Mouse (Mus musculus): ENCODE results near the gene Hbp1.

Hbp1 gene

DNA sequence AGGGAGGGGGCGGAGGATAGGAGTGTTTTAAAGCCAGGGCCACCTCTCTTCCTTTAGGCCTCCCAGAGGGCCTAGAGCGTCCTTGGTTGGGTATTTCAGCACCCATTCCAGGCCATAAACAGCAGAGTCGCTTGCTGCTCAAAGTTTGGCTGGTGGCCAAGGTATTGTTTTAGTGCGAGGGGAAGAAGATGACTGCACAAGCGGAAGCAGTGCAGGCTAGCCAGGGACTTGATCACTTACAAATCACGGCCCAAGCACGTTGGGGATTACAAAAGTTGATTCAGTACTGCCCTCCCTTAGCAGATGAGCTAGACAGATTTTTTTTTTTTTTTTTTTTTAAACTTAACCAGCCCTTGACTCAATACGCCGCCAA is 310 bp upstream of the Hbp1 start:
- no peak for DNase-seq (ENCODE audit: low spot score)

DNA sequence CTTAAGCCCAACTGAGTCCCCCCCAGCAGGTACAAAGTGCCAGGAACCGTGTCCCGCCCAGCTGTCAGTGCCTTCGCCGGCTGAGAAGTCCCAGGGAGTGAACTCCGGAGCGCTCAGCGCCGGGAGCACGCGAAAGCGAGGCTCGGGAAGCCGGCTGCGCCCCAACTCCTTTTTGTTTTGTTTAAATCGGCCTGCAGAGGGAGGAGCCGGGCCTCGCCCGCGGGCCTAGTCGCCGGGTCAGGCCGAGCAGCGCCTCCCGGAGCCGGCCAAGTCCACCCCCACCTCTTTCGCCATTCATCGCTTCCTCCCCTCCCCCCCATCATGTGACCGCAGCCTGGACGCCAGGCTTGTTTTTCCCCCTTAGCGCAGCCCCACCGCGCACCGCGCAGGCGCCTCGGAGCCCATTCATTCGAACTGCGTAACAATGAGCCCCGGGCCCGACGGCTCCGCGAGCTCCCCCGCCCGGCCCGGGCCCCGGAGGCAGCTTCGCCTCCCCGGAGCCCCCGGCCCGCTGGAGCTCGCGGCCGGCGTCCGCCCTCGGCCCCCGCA is 1.1 kb downstream of the Hbp1 start:
- DNase-seq (ENCODE audit: low spot score): peak; percentile 71

DNA sequence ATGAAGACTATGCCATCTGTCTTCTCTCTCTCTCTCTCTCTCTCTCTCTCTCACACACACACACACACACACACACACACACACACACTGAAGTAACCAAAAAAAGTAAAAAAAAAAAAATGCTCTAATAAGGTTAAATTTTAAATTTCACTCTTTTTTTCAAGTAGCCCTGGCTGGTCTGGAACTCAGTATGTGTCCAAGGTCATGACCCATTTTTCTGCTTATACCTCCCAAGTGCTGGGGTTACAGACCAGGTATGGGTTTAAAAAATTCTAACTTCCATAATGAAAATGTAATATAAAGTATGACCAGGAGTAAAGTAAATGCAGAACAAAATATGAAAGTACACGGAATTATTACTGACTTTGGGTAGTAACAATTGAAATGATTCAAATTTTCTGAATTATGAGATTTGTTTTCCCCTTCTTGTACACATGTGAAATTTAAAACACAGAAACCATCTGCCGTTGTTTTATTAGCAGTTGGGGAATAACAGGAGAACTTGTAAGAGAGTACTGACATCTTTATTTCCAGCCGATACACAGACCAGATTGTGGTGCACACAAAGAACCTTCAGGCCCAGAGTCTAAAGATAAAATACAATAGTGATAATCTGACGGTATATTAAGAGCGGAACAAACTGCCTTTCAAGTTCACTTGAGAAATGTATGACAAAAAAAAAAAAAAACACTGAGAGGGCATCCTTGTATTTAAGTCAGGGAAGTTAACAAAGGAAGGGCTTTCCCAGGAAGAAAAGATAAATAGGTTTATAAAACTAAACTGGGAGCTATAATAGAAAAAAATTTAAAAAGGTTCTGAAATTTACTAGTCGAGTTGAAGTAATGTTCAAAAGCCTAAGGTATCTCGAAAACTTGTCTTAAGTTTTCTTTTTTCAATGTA is 2.0 kb downstream of the Hbp1 start:
- no peak for DNase-seq (ENCODE audit: low spot score)

DNA sequence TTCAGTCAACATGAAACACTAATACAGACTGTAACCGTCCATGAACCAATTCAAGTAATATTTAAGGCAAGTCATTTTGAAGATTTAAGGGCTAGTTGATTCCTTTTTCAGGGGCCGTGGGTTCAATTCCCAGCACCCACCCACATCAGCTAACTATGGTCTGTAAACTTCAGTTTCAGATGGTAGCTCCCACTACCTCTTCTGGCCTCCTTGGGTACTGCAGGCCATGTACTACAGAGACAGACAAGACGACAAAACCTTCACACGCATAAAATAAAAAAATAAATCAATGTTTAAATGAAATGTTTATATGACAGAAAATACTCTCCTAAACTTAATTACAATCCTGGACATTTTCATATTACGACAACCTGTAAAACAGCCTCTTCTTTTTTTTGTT is 2.9 kb downstream of the Hbp1 start:
- DNase-seq (ENCODE audit: low spot score): no peak

DNA sequence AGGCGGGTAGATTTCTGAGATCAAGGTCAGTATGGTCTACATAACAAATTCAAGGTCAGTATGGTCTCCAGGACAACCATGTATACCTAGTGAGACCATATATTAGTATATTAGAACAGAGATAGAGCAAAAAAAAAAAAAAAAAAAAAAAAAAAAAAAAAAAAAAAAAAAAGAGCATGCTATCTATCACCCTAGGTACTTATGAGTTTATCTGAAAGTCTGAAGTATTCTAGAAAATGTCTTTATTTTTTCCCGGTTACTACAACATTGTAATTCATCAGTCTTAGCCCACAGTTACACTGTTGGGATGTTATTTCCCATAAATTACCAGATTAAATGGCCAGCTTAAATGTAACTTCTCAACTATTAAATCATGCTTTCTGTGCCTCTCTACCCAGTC is 5.9 kb downstream of the Hbp1 start:
- no peak for DNase-seq (ENCODE audit: low spot score)

DNA sequence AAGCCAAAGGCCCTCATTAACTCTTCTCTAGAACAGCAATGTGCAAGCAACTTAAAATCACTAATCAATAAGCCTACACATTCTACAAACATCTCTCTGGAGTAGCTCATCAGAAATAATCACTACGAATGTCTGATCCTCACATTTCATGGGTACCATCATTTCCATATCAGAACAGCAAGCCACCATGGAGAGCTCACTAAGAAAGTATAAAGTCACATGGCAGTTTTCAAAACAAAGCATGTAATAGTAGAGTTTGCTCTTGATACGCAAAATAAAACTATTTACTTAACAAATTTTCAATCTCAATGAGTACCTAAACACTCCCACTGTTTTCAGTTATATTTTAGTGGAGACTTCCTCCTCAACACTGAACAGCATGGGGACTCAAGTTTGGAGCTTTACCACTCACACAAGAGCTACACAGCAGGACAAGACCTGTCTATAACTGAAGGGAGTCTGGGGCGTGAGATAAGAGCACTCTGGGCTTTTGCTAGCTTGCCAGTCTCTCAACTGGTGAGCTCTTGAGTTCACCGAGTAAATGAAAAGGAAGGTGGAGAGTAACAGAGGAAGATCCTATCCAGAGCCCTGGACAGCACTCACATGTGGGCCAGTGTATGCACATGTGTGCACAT is 7.2 kb downstream of the Hbp1 start:
- DNase-seq (ENCODE audit: low spot score): no peak

DNA sequence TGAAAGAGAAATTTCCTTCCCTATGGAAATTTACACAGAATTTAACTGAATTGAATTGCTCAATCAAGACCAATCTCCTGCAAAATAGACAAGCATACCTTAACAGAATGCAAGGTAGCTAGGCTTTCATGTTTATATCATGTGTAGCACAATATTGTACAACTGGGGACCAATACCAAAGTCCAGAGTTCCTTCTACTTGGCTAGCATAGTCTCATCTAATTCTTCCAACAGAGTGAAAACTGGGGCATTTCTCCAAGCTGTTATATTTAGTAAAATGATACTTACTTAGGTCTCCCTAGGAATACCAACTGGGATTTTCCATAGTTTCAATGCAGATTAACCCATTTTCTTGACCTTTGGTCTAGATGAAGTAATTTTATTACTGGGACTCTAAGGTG is 11.3 kb downstream of the Hbp1 start:
- no peak for DNase-seq (ENCODE audit: low spot score)

DNA sequence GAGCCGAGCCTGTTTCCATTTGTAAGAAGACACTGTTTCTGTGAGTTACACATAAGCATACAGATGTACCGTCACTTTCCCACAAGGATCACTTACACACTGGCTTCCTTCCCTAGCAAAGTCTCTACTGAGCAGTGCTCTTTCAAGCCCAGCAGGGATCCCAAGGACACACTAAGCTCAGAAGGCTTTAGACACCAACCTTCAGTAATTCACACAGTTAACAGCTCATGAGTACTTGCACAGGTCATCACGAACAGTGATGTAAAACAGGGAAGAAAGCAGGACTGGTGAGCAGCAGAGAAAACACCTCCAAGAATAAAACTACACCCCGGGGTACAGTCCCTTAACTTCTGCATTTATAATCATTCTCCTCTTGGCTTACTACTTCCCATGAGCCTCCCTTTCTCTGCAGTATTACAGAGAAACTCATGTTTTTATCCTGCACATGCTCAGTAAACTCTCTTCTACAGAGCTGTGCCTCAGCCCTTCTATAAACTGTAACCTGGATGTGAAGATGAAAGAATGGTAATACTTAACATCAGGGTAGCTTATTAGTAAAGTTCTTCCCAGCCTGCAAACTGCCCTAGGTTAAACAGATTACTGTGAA is 11.8 kb downstream of the Hbp1 start:
- no peak for DNase-seq (ENCODE audit: low spot score)

DNA sequence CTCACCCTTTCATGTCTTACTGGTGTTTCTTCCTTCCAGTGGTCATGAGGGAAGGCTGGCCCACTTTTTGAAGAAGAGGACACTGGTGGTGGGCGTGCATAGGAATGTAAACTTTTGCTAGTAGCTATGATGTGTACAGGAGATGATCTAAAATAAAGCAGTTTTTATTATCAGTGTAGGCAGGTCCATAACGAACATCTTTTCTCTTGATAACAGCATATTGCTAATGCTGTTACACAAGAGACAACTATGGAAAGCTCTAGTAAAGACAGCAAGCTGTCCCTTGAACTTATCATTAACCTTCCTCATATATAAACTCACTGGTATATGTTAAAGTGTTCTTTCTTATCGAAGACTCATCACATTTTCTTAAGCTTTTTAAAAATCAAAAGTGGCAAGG is 12.7 kb downstream of the Hbp1 start:
- DNase-seq (ENCODE audit: low spot score): no peak

DNA sequence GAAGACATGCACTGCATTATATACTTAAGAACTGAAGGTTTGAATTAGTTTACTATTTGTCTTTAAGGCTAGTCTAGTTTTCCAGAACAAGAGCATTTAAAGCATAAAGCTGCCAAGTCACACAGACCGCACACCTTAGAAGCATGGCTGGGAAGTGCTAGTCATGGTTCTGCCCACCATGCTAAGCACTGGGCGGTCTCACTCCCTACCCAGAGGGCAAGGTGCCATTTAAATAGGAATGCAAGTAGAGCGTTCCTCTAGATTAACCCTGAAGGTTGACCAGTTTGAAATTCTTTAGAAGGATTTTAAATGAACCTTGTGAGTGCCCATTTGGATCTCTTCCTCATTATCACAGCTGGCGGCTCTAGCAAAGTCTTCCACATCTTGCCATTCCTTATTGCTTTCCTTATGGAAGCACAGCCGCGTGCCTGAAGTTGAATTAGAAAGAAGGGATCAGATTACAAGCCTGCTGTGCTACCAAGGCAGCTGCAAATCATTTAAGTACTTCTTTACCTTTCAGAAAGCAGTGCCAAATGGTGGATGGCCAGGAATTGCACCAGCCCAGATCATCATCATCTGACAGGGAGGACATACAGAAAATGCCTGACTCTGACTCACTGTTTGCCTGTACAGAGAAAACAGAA is 13.6 kb downstream of the Hbp1 start:
- no peak for DNase-seq (ENCODE audit: low spot score)

DNA sequence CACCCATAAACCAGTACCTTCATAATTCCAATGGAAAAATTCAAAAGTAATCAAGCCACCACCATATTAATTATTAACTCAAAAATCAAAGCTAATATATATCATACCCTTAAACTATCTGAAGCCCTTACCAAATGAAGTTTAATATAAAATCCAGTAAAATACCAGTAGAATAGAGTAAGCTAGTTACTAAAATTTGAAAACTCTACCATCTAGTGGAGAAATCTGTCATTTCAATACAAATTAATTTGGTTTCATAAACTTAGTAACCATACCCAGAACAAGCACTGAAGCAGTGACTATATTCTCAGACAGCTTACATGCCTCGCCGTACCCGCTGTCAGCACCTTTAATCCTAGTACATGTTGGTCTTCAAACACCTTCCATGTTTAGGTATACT is 18.5 kb downstream of the Hbp1 start:
- no peak for DNase-seq (ENCODE audit: low spot score)

DNA sequence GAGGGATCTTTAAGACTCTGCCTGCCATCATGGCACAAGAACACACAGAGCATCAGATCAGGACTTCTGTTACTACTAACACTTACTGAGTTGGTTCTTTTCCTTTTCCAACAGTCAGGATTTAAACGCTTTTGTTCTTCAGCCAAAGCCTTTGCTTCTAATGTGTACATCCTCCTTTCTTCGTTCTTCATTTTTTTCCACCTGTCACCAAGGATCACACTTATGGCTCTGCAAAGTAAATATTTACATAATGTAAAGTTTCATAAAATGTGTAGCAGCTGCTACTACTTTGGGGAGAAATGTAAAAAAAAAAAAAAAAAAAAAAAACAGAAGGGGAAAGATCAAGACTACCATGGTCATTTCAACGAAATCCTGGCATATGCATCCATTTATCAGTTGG is 21.8 kb downstream of the Hbp1 start:
- DNase-seq (ENCODE audit: low spot score): no peak

DNA sequence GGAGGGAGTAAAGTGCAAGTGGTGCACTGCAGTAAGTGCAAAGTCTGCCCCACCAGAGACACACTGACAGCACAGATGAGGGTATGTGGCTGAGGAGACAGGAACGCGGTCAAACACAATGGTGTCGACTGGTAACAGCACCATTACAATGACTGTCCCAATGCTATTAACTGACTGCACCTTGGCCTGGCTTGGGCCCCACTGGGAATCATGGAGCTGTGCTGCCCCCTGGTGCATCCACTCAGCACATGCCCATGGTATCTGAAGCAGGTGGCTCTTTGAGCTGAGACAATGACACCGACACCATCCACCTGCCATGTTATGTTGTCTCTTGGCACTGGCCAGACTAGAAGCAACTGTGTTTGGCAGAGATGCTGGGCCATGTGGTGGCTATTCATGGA is 23.7 kb downstream of the Hbp1 start:
- DNase-seq (ENCODE audit: low spot score): no peak

DNA sequence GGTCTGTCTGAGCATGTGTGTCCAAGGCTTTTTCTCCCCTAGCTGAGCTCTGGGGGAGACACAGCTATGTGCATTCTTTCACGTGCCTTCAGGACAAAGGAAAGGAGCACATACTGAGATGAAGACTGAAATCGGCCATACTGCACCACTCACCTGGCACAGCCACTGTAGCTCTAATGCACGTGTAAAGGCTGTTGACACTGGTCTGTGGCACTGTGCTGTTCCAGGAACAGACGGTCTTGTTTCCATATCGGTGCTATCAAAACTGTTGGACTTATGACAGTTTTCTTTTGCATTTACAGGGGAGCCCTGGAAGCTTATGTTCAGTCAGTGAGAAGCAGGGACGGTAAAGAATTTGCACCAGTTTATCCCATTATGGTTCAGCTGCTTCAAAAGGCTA is 25.0 kb downstream of the Hbp1 start:
- no peak for DNase-seq (ENCODE audit: low spot score)

DNA sequence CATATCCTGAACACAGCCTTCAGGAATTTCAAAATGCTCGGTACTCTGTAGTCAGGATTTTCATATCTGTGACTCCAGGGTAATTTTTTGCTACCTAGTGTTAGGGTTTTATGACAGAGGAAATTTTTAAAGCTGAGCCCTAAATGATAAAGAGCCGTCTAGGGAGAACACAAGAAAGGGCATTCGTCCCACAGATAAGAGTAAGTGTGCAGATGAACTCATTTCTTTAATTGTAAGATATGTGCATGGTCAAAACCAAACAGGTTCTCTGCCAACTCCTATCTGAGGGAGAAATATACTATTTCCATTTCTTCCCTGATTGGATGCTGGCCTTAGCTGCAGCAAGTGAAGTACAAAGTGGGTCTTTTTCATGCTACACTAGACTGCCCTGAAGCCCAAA is 26.2 kb downstream of the Hbp1 start:
- no peak for DNase-seq (ENCODE audit: low spot score)

DNA sequence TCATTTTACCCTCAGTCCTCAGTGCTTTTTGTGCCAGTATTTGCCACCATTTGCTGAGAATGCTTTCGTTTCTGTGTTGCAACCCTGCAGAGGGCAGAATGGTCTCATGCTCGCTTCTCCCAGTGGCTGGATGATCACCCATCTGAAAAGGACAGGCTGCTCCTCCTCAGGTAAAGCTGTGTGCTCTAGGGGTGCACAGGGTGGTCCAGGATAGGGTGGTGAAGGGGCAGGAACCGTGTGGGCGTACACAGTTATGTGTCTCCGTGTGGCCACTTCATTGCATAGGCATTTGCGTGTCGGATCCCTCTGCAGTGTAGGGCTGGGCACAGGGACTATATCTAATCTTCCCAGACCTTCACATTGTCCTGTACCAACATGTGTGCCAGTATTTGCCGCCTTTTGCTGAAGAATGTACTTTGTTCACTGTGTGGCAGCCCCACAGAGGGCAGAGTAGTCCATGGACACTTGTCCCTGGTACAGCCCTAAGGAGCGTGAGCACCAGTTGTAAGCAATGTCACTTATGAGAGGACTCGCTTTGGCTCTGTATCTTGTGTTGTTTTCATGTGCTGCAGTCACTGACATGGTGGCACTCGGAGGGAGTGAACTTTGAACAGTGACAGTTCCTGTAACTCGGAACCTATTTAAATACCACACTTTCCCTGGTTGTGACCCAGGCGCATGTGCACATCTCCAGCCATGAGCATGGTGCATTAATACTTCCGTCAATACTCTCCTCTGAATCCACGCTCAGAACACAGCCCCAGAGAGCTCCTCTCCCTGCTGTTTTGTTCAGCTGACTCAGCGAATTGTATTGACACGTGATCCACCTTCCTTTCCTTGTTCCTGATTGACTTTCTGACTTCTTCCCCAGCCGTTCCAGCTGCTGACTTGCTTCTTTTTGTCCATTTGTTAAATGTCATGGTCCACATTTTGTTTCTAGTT is 29.6 kb downstream of the Hbp1 start:
- DNase-seq (ENCODE audit: low spot score): no peak

DNA sequence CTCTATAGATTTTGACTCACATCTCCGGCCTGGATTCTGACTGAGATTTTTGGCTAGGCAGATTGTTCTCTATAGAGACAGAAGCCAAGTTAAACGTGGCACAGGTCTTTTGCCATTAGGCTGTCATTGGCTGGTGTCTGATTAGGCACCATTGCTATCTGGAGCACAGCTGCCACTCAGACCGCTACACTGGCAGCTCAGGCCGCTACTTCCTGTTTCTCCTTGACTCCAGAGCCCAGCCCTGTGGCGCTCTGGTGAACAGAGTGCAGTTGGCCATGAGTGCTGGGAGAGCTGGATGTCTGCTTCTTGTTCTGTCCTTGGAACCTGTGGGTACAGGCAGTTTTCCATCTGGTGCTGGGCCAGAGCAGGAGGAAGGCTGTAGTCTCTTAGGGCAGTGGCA is 33.1 kb downstream of the Hbp1 start:
- DNase-seq (ENCODE audit: low spot score): no peak

DNA sequence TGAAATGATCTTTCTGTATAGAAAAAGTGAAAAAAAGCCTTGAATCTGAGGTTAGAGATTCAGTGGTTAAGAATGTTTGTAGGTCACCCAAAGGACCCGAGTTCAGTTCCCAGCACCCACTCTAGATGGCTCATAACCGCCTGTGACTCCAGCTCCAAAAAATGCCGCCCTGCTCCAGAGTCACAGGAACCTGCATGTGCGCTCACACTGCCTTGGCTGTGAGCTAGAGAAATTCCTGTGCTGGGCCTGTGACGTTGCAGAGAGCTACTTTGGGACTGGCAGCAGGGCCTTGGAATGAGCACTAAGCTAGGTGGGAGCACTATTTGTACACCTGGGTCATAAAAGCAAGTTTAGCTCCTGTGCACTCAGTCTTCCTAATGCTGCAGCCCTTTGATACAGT is 33.6 kb downstream of the Hbp1 start:
- DNase-seq (ENCODE audit: low spot score): no peak

DNA sequence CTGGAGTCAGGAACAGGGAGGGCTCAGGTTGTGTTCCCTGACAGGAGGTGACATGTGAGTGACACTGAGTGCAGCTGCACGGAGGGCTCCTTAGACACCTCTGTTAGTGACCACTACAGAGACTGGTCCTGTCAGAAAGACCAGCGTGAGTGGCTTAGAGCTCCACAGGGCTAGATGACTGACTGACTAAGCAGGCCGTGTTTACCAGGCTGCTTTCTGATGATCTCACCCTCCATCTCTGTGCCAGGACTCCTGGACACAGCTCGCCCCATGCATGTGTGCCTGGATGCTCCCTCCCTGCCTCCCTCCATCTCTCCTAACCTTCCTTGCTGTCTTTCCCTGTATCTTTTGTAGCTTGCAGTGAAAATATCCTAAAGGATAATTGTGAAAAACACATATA is 36.7 kb downstream of the Hbp1 start:
- no peak for DNase-seq (ENCODE audit: low spot score)

DNA sequence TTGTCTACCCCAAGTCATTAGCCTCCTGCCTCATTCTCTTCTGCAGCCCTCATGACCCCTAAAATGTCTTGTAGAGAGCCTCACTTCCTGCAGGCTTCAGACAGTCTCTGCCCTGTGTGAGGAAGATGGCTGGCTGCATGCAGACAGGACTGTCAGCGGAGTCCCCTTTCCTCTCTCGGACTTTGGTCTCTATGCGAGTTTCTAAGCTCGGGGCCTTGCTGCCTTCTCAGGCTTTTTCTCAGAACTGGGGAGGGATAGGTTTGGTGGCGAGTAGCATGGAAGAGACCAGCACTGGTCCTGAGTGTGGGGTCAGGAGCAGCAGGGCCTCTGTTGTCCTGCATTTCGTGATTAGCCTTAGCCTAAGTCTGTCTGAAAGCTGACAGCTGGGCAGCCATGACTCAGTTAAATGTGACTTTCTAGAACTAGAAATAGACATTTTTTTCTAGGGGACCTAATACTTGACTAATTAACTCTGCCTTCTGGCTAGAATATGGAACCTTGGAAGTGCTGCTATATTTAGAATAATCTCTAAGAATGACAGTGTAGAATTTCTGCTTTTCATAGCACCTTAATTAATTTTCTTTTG is 37.3 kb downstream of the Hbp1 start:
- DNase-seq (ENCODE audit: low spot score): no peak

DNA sequence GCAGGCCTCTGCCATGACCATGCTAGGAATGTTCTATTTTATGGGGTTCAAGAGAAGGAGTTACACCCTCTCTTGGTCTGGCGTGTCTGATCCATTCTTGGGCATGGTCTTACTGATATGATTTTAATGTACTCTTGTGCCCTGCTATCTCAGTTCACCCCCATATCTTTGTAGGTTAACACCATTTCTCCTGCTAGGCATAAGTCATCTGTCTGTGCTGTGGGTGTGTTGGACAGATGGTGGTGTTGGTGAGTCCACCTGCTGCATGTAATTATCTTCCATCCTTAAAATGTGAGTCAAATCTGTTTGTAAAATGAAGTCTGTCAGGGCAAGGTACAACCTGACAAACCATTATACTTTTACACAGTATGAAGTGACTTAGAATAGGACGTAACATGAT is 42.9 kb downstream of the Hbp1 start:
- DNase-seq (ENCODE audit: low spot score): no peak

Data from layer of hippocampus, adult 9-10 months (tissue).